ENCODE assay signal across 37 mouse cellular contexts in the genomic region with DNA sequence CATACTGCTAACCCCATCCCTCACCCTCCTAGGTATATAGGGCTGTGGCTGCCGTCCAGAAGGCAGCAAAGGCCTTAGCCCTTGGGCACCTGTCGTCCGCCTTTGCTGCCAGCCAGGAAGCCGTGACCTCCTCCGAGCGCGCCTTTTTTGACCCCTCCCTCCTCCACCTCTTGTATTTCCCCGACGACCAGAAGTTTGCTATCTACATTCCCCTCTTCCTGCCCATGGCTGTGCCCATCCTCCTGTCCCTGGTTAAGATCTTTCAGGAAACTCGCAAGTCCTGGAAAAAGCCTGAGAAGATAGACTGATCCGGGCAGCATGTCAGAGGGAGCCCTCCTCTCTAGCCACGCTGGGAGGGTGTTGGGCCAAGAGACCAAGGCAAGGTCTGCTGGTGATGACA. TPM values are rescaled to one million over a fixed set of nuclear protein-coding genes. Genes with fewer than 3 reads are reported as not detected.
"Had no signal": no experiment of that assay in that cellular context is flagged by ENCODE, and none has a peak within 500 bp of the region (broad histone marks: within the 10 kb centered on the region; RNA-seq: fewer than 3 reads in every experiment).

No protein-coding gene starts in this region.

- H3K4me3 ChIP-seq: heart, embryonic 10.5 days; heart, embryonic 12.5 days; hindbrain, embryonic 13.5 days; hindbrain, embryonic 15.5 days; kidney, embryonic 15.5 days; limb, embryonic 13.5 days; limb, embryonic 15.5 days had no signal

- H3K4me2 ChIP-seq: heart, embryonic 12.5 days; hindbrain, embryonic 13.5 days; hindbrain, embryonic 15.5 days; kidney, embryonic 15.5 days; limb, embryonic 13.5 days; limb, embryonic 15.5 days had no signal

- H3K9me3 ChIP-seq: heart, embryonic 10.5 days; heart, embryonic 12.5 days; hindbrain, embryonic 13.5 days; hindbrain, embryonic 15.5 days; kidney, embryonic 15.5 days; limb, embryonic 13.5 days; limb, embryonic 15.5 days had no signal

- DNase-seq: forebrain, postnatal 0 days; gastrocnemius, postnatal 14 days; gastrocnemius, postnatal 36 days; heart, adult 18-20 months; heart, postnatal 10 days; heart, postnatal 36 days; kidney, adult 11 months; kidney, adult 2 months; kidney, adult 9 months; kidney, postnatal 14 days; kidney, postnatal 36 days; layer of hippocampus, adult 9-11 months; layer of hippocampus, postnatal 36 days; left cerebral cortex, postnatal 4 days had no signal

- ATAC-seq: forebrain, postnatal 0 days; hindbrain, postnatal 0 days; intestine, embryonic 16.5 days had no signal

- H3K27ac ChIP-seq: heart, embryonic 10.5 days; hindbrain, embryonic 13.5 days; hindbrain, embryonic 15.5 days; hindbrain, postnatal 0 days; kidney, embryonic 15.5 days; kidney, postnatal 0 days; limb, embryonic 13.5 days; limb, embryonic 15.5 days had no signal

- H3K9ac ChIP-seq: forebrain, postnatal 0 days; heart, embryonic 12.5 days; hindbrain, embryonic 13.5 days; hindbrain, embryonic 15.5 days; kidney, embryonic 15.5 days; limb, embryonic 13.5 days; limb, embryonic 15.5 days had no signal

- H3K27me3 ChIP-seq: heart, embryonic 12.5 days; hindbrain, embryonic 13.5 days; hindbrain, embryonic 15.5 days; kidney, embryonic 15.5 days; limb, embryonic 13.5 days; limb, embryonic 15.5 days had no signal

RNA-seq across cellular contexts. Expression of a gene that starts 44.7 kb away (rescaled TPM):
- total RNA-seq: forebrain, postnatal 0 days; gastrocnemius, adult 18-20 months; gastrocnemius, adult 8-10 months; gastrocnemius, postnatal 14 days; heart, adult 18-20 months; heart, adult 8-10 months; heart, postnatal 10 days; heart, postnatal 36 days; hematopoietic stem cell, adult 5-6 weeks; hindbrain, postnatal 0 days; layer of hippocampus, adult 18-20 months; layer of hippocampus, postnatal 14 days; layer of hippocampus, postnatal 36 days; left cerebral cortex, adult 18-20 months; left cerebral cortex, postnatal 10 days; left cerebral cortex, postnatal 4 days; liver, adult 2 months had no signal
- polyA plus RNA-seq: forebrain, postnatal 0 days; gonadal fat pad, adult 2 months; heart, embryonic 12.5 days; heart, embryonic 14.5 days; hindbrain, embryonic 13.5 days; hindbrain, embryonic 15.5 days; hindbrain, postnatal 0 days; intestine, embryonic 14.5 days; intestine, embryonic 16.5 days; kidney, postnatal 0 days; large intestine, adult 2 months; liver, adult 2 months had no signal
